Mouse (Mus musculus) olfactory bulb, adult 2 months (tissue): ENCODE results near the gene Tsnax.

ENCODE experiments used
- CTCF ChIP-seq: fragments of 200-500 bp; IDR thresholded peaks from 2 replicates; pipeline ENCODE4 v1.5.1; 2012; ENCODE audit warnings: low read depth, mild to moderate bottlenecking, low read length, moderate library complexity; ENCODE audit not compliant: insufficient read depth
- POLR2A ChIP-seq: fragments of 200-500 bp; IDR thresholded peaks from 2 replicates; pipeline ENCODE4 v1.6.1; 2012; ENCODE audit warnings: mild to moderate bottlenecking, low read depth, low read length, moderate library complexity; ENCODE audit not compliant: insufficient read depth

DNA sequence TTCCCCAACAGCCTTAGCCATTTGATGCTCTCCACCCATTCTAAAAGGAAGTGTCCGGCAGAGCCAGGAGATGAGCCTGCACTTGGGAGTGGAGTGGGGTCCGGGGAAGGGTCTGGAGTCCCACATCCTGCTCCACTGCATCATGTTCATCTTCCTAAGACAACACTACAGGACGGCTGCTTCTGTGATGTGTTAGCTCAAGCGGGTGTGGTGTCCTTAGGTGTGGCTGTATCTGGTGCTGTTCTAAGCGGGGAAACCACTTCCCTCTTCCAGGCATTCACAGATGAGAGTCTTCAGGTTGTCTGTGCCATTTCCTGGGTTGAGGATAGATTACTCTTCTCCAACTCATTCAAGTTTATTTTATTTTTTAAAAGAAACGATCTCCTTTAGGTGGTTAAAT lies 37.0 kb downstream of the Tsnax start:
- TF ChIP-seq POLR2A (no peak), CTCF (no peak)
